Mouse (Mus musculus) CH12.LX (cell line): ENCODE measurements around the gene Ccdc159. TPM values are rescaled to one million over a fixed set of nuclear protein-coding genes. Genes with fewer than 3 reads are reported as not detected.
A peak's percentile ranks its signal among the peaks of the same experiment; 100 is the strongest.

ENCODE experiments used
- DNase-seq: peaks from one replicate; pipeline ENCODE4 v3.0.0-alpha.2; 2013; ENCODE audit errors: extremely low read depth
- H3K27ac ChIP-seq: 2 replicates; pipeline ENCODE4 v1.5.1; 2012; ENCODE audit warnings: low read depth, mild to moderate bottlenecking, control low read depth, moderate library complexity; ENCODE audit not compliant: insufficient read depth
- H3K27me3 ChIP-seq: replicated peaks from 2 replicates; pipeline ENCODE3; 2012; ENCODE audit warnings: inconsistent platforms
- H3K36me3 ChIP-seq, 2 experiments: replicated peaks in 1 of 2; 2 replicates each; pipeline versions ENCODE3 to v1.6.1; 2012; ENCODE audit warnings: inconsistent platforms in 1 of 2, low read length in 1 of 2, mild to moderate bottlenecking in 1 of 2, mixed read lengths in 1 of 2, moderate library complexity in 1 of 2; ENCODE audit not compliant: control insufficient read depth in 1 of 2, insufficient read depth in 1 of 2
- H3K4me1 ChIP-seq, 2 experiments: 2 replicates each; pipeline ENCODE4 v1.6.1; 2012; ENCODE audit warnings: inconsistent platforms in 1 of 2, moderate library complexity in 1 of 2; ENCODE audit not compliant: insufficient read depth in 2 of 2, control insufficient read depth in 1 of 2
- H3K4me2 ChIP-seq: 2 replicates; pipeline ENCODE4 v1.6.1; 2012; ENCODE audit warnings: low read depth, mild to moderate bottlenecking, control low read depth; ENCODE audit not compliant: poor library complexity, insufficient read depth, severe bottlenecking
- H3K4me3 ChIP-seq, 3 experiments: fragments of 150-350 bp in 1 of 3; sonication (generic) in 1 of 3; replicated peaks in 1 of 3; 2 replicates each; pipeline versions ENCODE3 to v1.5.1; 2011 to 2012; ENCODE audit warnings: low read depth in 2 of 3, low read length in 2 of 3, mild to moderate bottlenecking in 2 of 3, moderate library complexity in 2 of 3, control low read depth in 1 of 3, improper control_type of control experiment in 1 of 3, inconsistent platforms in 1 of 3, mixed read lengths in 1 of 3; ENCODE audit not compliant: poor library complexity in 1 of 3
- H3K79me2 ChIP-seq: replicated peaks from 2 replicates; pipeline ENCODE4 v1.6.1; 2012; ENCODE audit warnings: mild to moderate bottlenecking, moderate library complexity; ENCODE audit not compliant: control insufficient read depth, poor library complexity, insufficient read depth, severe bottlenecking; ENCODE audit errors: extremely low read depth
- H3K9ac ChIP-seq: 2 replicates; pipeline ENCODE4 v1.6.1; 2012; ENCODE audit warnings: low read depth, mild to moderate bottlenecking, control low read depth, moderate library complexity; ENCODE audit not compliant: insufficient read depth
- H3K9me3 ChIP-seq: replicated peaks from 2 replicates; pipeline ENCODE3; 2012; ENCODE audit warnings: low read length, inconsistent platforms, mixed read lengths
- BHLHE40 ChIP-seq: IDR thresholded peaks from 2 replicates; pipeline ENCODE4 v1.6.1; 2011; ENCODE audit warnings: mild to moderate bottlenecking, low read depth, low read length, improper control_type of control experiment
- CHD1 ChIP-seq: IDR thresholded peaks from 2 replicates; pipeline ENCODE4 v1.6.1; 2012; ENCODE audit warnings: low read depth, low read length, improper control_type of control experiment, inconsistent platforms
- CHD2 ChIP-seq: IDR thresholded peaks from 2 replicates; pipeline ENCODE4 v1.6.1; 2011; ENCODE audit warnings: low read length, improper control_type of control experiment
- CTCF ChIP-seq, 2 experiments: IDR thresholded peaks in 1 of 2; conservative IDR thresholded peaks in 1 of 2; 2 replicates each; pipeline ENCODE4 v1.5.1; 2011 to 2012; ENCODE audit warnings: low read depth in 2 of 2, low read length in 2 of 2, improper control_type of control experiment in 1 of 2, inconsistent platforms in 1 of 2, mild to moderate bottlenecking in 1 of 2, moderate library complexity in 1 of 2
- EP300 ChIP-seq: IDR thresholded peaks from 2 replicates; pipeline ENCODE4 v1.6.1; 2011; ENCODE audit warnings: low read length, improper control_type of control experiment
- ETS1 ChIP-seq: conservative IDR thresholded peaks from 2 replicates; pipeline ENCODE4 v1.6.1; 2012; ENCODE audit warnings: low read depth, mild to moderate bottlenecking, inconsistent platforms, low read length, improper control_type of control experiment, moderate library complexity
- GABPA ChIP-seq: IDR thresholded peaks from 2 replicates; pipeline ENCODE4 v1.6.1; 2012; ENCODE audit warnings: low read depth, low read length, improper control_type of control experiment, inconsistent platforms; ENCODE audit not compliant: insufficient replicate concordance
- IRF4 ChIP-seq: IDR thresholded peaks from 2 replicates; pipeline ENCODE4 v1.6.1; 2014; ENCODE audit warnings: low read depth, mild to moderate bottlenecking, inconsistent platforms, low read length, improper control_type of control experiment
- JUND ChIP-seq: conservative IDR thresholded peaks from 2 replicates; pipeline ENCODE4 v1.6.1; 2011; ENCODE audit warnings: low read depth, low read length, improper control_type of control experiment
- MAX ChIP-seq: IDR thresholded peaks from 2 replicates; pipeline ENCODE4 v1.6.1; 2011; ENCODE audit warnings: low read length, improper control_type of control experiment
- MXI1 ChIP-seq: IDR thresholded peaks from 2 replicates; pipeline ENCODE4 v1.6.1; 2011; ENCODE audit warnings: mild to moderate bottlenecking, low read depth, low read length, improper control_type of control experiment
- MYC ChIP-seq: IDR thresholded peaks from 2 replicates; pipeline ENCODE4 v1.6.1; 2011; ENCODE audit warnings: low read depth, mild to moderate bottlenecking, improper control_type of control experiment, low read length
- POLR2A ChIP-seq: IDR thresholded peaks from 2 replicates; pipeline ENCODE4 v1.6.1; 2011; ENCODE audit warnings: low read depth, mild to moderate bottlenecking, improper control_type of control experiment, low read length
- POLR2AphosphoS2 ChIP-seq: IDR thresholded peaks from 2 replicates; pipeline ENCODE4 v1.6.1; 2011; ENCODE audit warnings: low read depth, low read length, improper control_type of control experiment
- RAD21 ChIP-seq: IDR thresholded peaks from 2 replicates; pipeline ENCODE4 v1.6.1; 2011; ENCODE audit warnings: low read depth, mild to moderate bottlenecking, low read length, improper control_type of control experiment, moderate library complexity
- SIN3A ChIP-seq: IDR thresholded peaks from 2 replicates; pipeline ENCODE4 v1.6.1; 2012; ENCODE audit warnings: low read length, improper control_type of control experiment, inconsistent platforms
- SMC3 ChIP-seq: IDR thresholded peaks from 2 replicates; pipeline ENCODE4 v1.6.1; 2011; ENCODE audit warnings: low read depth, low read length, improper control_type of control experiment
- UBTF ChIP-seq: IDR thresholded peaks from 2 replicates; pipeline ENCODE4 v1.6.1; 2012; ENCODE audit warnings: low read depth, mild to moderate bottlenecking, inconsistent platforms, low read length, improper control_type of control experiment, moderate library complexity
- USF1 ChIP-seq: IDR thresholded peaks from 2 replicates; pipeline ENCODE4 v1.6.1; 2014; ENCODE audit warnings: low read depth, mild to moderate bottlenecking, inconsistent platforms, low read length, improper control_type of control experiment
- ZKSCAN1 ChIP-seq: IDR thresholded peaks from 2 replicates; pipeline ENCODE4 v1.6.1; 2012; ENCODE audit warnings: low read depth, inconsistent platforms, low read length, improper control_type of control experiment, borderline replicate concordance
- ZMIZ1 ChIP-seq: IDR thresholded peaks from 2 replicates; pipeline ENCODE4 v1.6.1; 2012; ENCODE audit warnings: low read depth, mild to moderate bottlenecking, inconsistent platforms, low read length, improper control_type of control experiment
- ZNF384 ChIP-seq: IDR thresholded peaks from 2 replicates; pipeline ENCODE4 v1.6.1; 2012; ENCODE audit warnings: low read depth, low read length, improper control_type of control experiment, inconsistent platforms
- dilution Hi-C: fragments of 300-500 bp; cut with MboI; formaldehyde crosslinking; loops from 2 replicates; pipeline ENCODE4 v1.14.3; 2020; ENCODE audit warnings: low sequenced_read_pairs; ENCODE audit not compliant: extremely low pct_unique_long_range_greater_than_20kb, extremely low pct_ligation_motif_present
- in situ Hi-C: fragments of 300-500 bp; cut with MboI; formaldehyde crosslinking; loops from 3 replicates; pipeline ENCODE4 v1.14.3; 2019; ENCODE audit warnings: low sequenced_read_pairs, low pct_ligation_motif_present, low pct_unique_long_range_greater_than_20kb, mixed read lengths
- polyA plus RNA-seq: library from polyadenylated mRNA; unstranded; fragments of >175 nt; gene quantifications from 2 replicates; pipeline ENCODE4 v1.2.1, GENCODE M21; 2012; ENCODE audit warnings: low read depth; ENCODE audit not compliant: insufficient read length
- total RNA-seq, 2 experiments: library from RNA; depleted of rRNA; stranded (reverse); fragments of 300-350 nt in 1 of 2; fragments of >200 nt in 1 of 2; gene quantifications; 2 replicates each; pipeline ENCODE4 v1.2.3; 2012 to 2014

Gene Ccdc159
- total and polyA plus RNA-seq, 3 experiments = not detected

DNA sequence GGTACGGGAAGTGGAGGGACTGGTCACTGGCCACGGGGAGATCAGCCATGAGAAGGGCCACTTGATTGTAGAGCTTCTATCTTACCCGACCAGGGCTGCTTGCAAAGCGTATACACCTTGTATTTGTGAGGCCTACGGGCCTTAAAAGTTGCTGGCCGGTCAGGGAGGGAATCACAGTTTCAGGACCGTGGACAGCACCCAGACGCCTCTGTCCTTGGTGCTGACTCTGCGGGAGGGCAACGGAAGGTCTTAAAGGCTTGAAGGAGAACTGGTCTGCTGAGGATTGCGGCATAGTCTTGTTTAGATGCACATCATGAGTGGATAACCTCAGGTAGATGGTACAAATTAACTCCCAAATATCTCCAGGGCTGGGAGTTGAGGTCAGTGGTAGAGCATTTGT is 23.1 kb downstream of the Ccdc159 start:
- Histone ChIP-seq H3K79me2 (no peaks in the 10 kb centered on the region), H3K4me1 (peaks cover 5 to 7% of the 10 kb centered on the region in 2 experiments), H3K36me3 (no peaks in the 10 kb centered on the region), H3K9me3 (peaks cover 3% of the 10 kb centered on the region), H3K27me3 (peaks cover 29% of the 10 kb centered on the region), H3K4me3 (no peak overlapping the region), H3K4me2 (no peak overlapping the region), H3K27ac (no peak overlapping the region), H3K9ac (no peak overlapping the region)
- in situ Hi-C loops (no loop called here), dilution Hi-C loops (no loop called here)
- no peak for TF ChIP-seq POLR2AphosphoS2
- peak; percentile 96 for TF ChIP-seq SIN3A
- TF ChIP-seq CHD2 = no peak
- TF ChIP-seq MYC = no peak
- no peak for TF ChIP-seq MAX
- TF ChIP-seq ZKSCAN1 = no peak
- TF ChIP-seq UBTF = no peak
- DNase-seq = peak; percentile 42

DNA sequence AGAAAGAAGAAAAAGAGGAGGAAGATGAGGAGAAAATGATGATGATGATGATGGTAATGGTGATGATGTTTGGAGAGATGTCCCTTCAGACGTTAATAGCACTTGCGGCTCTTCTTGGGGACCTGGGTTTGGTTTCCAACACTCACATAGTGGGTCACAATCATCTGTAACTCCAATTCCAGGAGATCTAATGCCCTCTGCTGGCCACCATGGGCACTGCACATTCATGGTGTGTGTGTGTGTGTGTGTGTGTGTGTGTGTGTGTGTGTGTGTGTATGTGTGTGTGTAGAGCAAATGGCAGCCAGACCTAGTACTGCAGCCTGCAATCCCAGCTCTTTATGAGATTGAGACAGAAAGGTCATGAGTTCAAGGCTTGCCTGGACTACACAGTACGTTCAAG is 24.7 kb downstream of the Ccdc159 start:
- DNase-seq = no peak
- TF ChIP-seq CHD1 (no peak), SMC3 (peak; percentile 10; the same call in 1 of the 2 replicates), ZMIZ1 (no peak), MYC (no peak), RAD21 (peak; percentile 6), JUND (no peak), ZNF384 (no peak), IRF4 (no peak), USF1 (no peak), POLR2A (no peak), ETS1 (no peak), MXI1 (no peak), GABPA (no peak), EP300 (no peak), BHLHE40 (no peak), CTCF (conservative IDR thresholded peaks at IDR 0.05 in 1 of 2, IDR thresholded peaks at IDR 0.05 in 1 of 2; ENCODE audit: low read depth in 2 of 2, low read length in 2 of 2) (peak in 1 of 2 experiments; percentile 43; a peak in 2 of 4 replicates)
- dilution Hi-C loops (no loop called here), in situ Hi-C loops (no loop called here)
- Histone ChIP-seq H3K27me3 (peaks cover 19% of the 10 kb centered on the region), H3K36me3 (no peaks in the 10 kb centered on the region), H3K9ac (no peak overlapping the region), H3K4me2 (no peak overlapping the region), H3K27ac (no peak overlapping the region), H3K4me1 (peaks cover 7 to 10% of the 10 kb centered on the region in 2 experiments), H3K4me3 (no peak overlapping the region), H3K79me2 (0 out of 2 replicates have a peak, but pooled peaks cover 3% of the 10 kb centered on the region), H3K9me3 (peaks cover 3% of the 10 kb centered on the region)
